Mouse (Mus musculus): ENCODE data around the gene Gm20388. TPM values are rescaled to one million over a fixed set of nuclear protein-coding genes. Genes with fewer than 3 reads are reported as not detected.

The Gm20388 gene
- total and polyA plus RNA-seq, 2 experiments from 2014 or later, result 51.3 TPM; not detected in 1

DNA sequence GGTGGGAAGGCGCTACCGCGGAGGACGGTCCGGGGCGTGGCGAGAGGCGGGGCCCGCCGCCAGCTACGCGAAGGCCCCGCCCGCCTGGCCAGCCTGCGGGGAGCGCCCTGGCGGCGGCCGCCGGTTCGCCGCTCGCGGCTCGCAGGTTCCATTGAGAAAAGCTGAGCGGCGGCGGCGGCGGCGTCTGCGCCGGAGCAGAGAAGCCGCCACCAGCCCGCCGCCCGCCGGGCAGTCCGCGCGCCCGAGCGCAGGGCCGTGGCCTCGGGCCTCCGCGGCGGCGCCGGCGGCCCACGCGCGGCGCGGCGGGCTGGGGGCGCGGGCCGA is 2371.4 kb downstream of the Gm20388 start, which contains the start of gene Zfpm1:
TSS of gene Zfpm1 (plus strand) at position 107 of the 324 bp plus-strand sequence.
- no peak for TF ChIP-seq CTCF (IDR thresholded peaks at IDR 0.05; ENCODE audit: low read depth)
- ATAC-seq (no peak), DNase-seq (no peak)
- no peaks in the 10 kb centered on the region for H3K9me3 ChIP-seq (ENCODE audit: low read length)
- H3K4me3 ChIP-seq (ENCODE audit: low read depth, low read length), result peak within 1 kb of the TSS; percentile 58
- H3K4me2 ChIP-seq (ENCODE audit: low read depth), result peak within 1 kb of the TSS; percentile 98
- 0 out of 2 replicates have a peak, but pooled peaks cover 14% of the 10 kb centered on the region for H3K4me1 ChIP-seq (ENCODE audit: insufficient read depth)
- peaks cover 8% of the 10 kb centered on the region; the same call in 1 of the 2 replicates for H3K27me3 ChIP-seq (ENCODE audit: insufficient read depth, low read length)
- H3K9ac ChIP-seq, result peak within 1 kb of the TSS; percentile 65
- peak within 1 kb of the TSS; percentile 50 for H3K27ac ChIP-seq (ENCODE audit: low read depth, low read length)
- no peaks in the 10 kb centered on the region for H3K36me3 ChIP-seq (ENCODE audit: insufficient read depth)
- under 1% methylated on average over 42 of the region's 60 CpGs for WGBS

DNA sequence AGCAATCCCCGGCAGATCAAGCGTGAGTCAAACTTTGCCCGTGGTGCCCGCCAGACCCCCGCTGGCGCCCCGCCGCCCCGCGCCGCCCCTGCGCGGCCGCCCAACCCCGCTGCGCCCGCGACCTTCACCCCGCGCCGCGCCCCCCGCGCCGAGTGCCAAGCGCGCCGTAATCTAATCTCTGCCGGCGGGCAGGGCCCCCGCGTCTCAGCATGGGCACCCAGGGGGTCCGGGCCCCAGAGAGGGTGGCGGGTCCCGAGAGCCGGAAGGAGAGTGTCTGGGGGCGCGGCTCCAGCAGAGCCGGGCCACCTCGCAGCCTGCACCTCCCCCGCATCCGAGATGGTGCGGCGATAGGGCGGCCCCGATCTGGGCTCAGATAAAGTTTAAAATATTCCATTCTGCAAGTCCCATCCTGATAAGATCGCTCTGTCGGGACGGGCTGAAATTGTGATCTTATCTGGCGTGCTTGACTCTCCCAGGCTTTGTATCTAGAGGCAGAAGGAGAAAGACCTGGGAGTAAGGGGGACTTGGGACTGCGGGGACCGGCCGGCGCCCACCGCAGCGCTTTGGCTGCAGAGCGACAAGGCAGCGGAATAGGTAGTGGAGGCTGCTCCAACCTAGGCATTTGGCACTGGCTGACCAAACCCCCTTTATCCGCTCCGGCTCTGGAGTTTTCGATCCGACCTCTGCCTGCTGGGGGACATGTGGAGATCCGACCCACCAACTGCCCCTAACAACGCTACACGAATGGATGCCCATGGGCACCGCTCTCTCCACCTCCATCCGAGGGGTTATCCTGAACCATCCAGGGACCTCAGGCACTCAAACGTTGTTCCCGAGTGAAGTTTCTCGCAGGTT is 2372.1 kb downstream of the Gm20388 start:
- H3K4me2 ChIP-seq (ENCODE audit: low read depth), result peak overlapping the region; percentile 98
- H3K4me3 ChIP-seq (ENCODE audit: low read depth, low read length), result peak overlapping the region; percentile 58
- peaks cover 8% of the 10 kb centered on the region; the same call in 1 of the 2 replicates for H3K27me3 ChIP-seq (ENCODE audit: insufficient read depth, low read length)
- no peaks in the 10 kb centered on the region for H3K9me3 ChIP-seq (ENCODE audit: low read length)
- H3K27ac ChIP-seq (ENCODE audit: low read depth, low read length), result 0 out of 2 replicates have a peak overlapping the region, but pooled peaks have one; percentile 35
- ATAC-seq (no peak), DNase-seq (no peak)
- H3K36me3 ChIP-seq (ENCODE audit: insufficient read depth), result no peaks in the 10 kb centered on the region
- peak overlapping the region; percentile 65 for H3K9ac ChIP-seq
- H3K4me1 ChIP-seq (ENCODE audit: insufficient read depth), result 0 out of 2 replicates have a peak, but pooled peaks cover 14% of the 10 kb centered on the region
- WGBS, result under 1% methylated on average over 64 of the region's 70 CpGs
- TF ChIP-seq CTCF (IDR thresholded peaks at IDR 0.05; ENCODE audit: low read depth), result no peak

DNA sequence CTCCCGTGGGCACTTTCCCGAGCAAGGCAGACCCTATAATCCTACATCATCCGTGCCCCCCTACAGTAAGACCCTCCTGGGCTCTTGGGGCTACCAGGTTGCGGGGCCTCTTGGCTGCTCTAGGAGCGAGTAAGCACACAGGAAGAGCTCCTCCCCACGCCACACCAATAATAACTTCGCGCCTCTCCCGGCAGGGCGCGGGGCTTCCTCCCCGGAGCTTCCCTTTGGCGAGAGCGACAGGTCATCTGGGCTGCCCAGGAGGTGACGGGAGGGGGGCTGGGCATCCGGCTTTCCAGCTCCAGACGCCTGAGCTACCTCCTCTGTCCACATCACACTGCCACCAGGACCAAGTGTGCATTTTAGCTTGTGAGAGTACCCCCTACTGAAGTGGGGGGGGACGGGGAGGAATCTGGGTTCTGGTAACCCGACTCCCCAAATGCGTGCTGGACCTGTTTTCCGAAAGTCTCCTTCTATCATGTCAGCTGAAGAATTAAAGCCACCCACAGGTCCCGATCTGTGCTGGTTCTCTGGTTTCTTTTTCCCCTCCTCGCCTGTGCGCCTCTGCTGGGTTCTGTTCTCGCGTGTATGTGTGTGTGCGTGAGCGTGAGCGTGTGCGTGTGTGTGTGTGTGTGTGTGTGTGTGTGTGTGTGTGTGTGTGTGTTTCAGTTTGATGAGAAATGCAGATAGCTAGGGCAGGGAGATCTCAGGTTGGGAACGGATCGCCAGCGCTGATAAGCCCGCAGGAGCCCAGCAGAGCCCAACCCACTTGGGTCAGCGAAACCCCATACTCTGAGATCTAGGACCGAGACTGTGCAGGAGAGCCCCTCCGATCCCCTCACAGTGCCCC is 2372.9 kb downstream of the Gm20388 start:
- no peak for TF ChIP-seq CTCF (IDR thresholded peaks at IDR 0.05; ENCODE audit: low read depth)
- DNase-seq, result peak; percentile 69

DNA sequence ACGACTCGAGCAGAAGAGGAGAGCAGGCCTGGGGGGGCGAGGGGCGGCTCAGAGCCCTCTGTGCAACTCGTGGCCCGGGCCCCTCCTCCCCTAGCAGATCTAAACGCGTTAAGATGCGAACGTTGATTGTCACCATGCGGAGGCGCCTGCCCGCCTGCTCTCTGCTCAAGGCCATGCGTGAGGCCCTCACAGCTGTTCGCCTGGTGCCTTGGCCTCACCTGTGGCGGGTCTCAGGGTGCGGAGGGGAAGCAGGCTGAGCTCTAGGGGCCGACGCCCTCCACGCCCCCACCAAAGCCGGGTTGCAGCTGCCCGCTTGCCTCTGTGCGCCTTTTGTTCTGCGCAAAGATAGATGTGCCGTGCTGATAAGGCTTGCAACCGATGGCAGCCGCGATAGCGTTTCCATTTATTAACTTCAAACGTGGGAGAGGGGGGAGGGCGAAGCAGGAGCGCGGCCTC is 2373.6 kb downstream of the Gm20388 start:
- peak; percentile 55; the same call in 1 of the 2 replicates for TF ChIP-seq CTCF (IDR thresholded peaks at IDR 0.05; ENCODE audit: low read depth)
- peak; percentile 12; the same call in 1 of the 2 replicates for ATAC-seq
- peak overlapping the region; percentile 98 for H3K4me2 ChIP-seq (ENCODE audit: low read depth)
- 2% methylated on average over 33 of the region's 33 CpGs for WGBS
- peak overlapping the region; percentile 58 for H3K4me3 ChIP-seq (ENCODE audit: low read depth, low read length)
- H3K9me3 ChIP-seq (ENCODE audit: low read length), result no peaks in the 10 kb centered on the region
- 0 out of 2 replicates have a peak, but pooled peaks cover 14% of the 10 kb centered on the region for H3K4me1 ChIP-seq (ENCODE audit: insufficient read depth)
- DNase-seq, result peak; percentile 77
- H3K9ac ChIP-seq, result peak overlapping the region; percentile 65
- no peaks in the 10 kb centered on the region for H3K36me3 ChIP-seq (ENCODE audit: insufficient read depth)
- peaks cover 8% of the 10 kb centered on the region; the same call in 1 of the 2 replicates for H3K27me3 ChIP-seq (ENCODE audit: insufficient read depth, low read length)
- peak overlapping the region; percentile 64 for H3K27ac ChIP-seq (ENCODE audit: low read depth, low read length)

More for the DNA sequence above, 2372.9 kb downstream of the Gm20388 start:
- Histone ChIP-seq H3K9me3 (ENCODE audit: low read length) (no peaks in the 10 kb centered on the region), H3K27me3 (ENCODE audit: insufficient read depth, low read length) (peaks cover 8% of the 10 kb centered on the region; the same call in 1 of the 2 replicates), H3K27ac (ENCODE audit: low read depth, low read length) (peak overlapping the region; percentile 64; the same call in 1 of the 2 replicates), H3K4me3 (ENCODE audit: low read depth, low read length) (peak overlapping the region; percentile 58), H3K9ac (peak overlapping the region; percentile 65), H3K36me3 (ENCODE audit: insufficient read depth) (no peaks in the 10 kb centered on the region), H3K4me1 (ENCODE audit: insufficient read depth) (0 out of 2 replicates have a peak, but pooled peaks cover 14% of the 10 kb centered on the region), H3K4me2 (ENCODE audit: low read depth) (peak overlapping the region; percentile 98)
- ATAC-seq, result peak; percentile 17; the same call in 1 of the 2 replicates
- WGBS, result 1% methylated on average over 37 of the region's 37 CpGs

- H3K4me2 ChIP-seq (ENCODE audit: low read depth), result peak overlapping the region; percentile 98
- peak overlapping the region; percentile 58 for H3K4me3 ChIP-seq (ENCODE audit: low read depth, low read length)
- 0 out of 2 replicates have a peak, but pooled peaks cover 14% of the 10 kb centered on the region for H3K4me1 ChIP-seq (ENCODE audit: insufficient read depth)
- ATAC-seq (no peak), DNase-seq (no peak)
- H3K27ac ChIP-seq (ENCODE audit: low read depth, low read length), result peak overlapping the region; percentile 64
- peak overlapping the region; percentile 65 for H3K9ac ChIP-seq
- peaks cover 8% of the 10 kb centered on the region; the same call in 1 of the 2 replicates for H3K27me3 ChIP-seq (ENCODE audit: insufficient read depth, low read length)
- H3K36me3 ChIP-seq (ENCODE audit: insufficient read depth), result no peaks in the 10 kb centered on the region
- H3K9me3 ChIP-seq (ENCODE audit: low read length), result no peaks in the 10 kb centered on the region
- TF ChIP-seq CTCF (IDR thresholded peaks at IDR 0.05; ENCODE audit: low read depth), result no peak
- WGBS, result 8% methylated on average over 21 of the region's 21 CpGs
Measured at GRCm38 (mm10) chr8:122284659-122285261, 2374.1 kb downstream of the Gm20388 start.

GRCm38 (mm10) chr8:122285727-122286126 is 2375.1 kb downstream of the Gm20388 start:
- WGBS, result 68% methylated on average over 6 of the region's 6 CpGs
- Histone ChIP-seq H3K9ac (no peak overlapping the region), H3K27ac (ENCODE audit: low read depth, low read length) (no peak overlapping the region), H3K9me3 (ENCODE audit: low read length) (no peaks in the 10 kb centered on the region), H3K27me3 (ENCODE audit: insufficient read depth, low read length) (peaks cover 8% of the 10 kb centered on the region; the same call in 1 of the 2 replicates), H3K4me3 (ENCODE audit: low read depth, low read length) (no peak overlapping the region), H3K4me2 (ENCODE audit: low read depth) (no peak overlapping the region), H3K36me3 (ENCODE audit: insufficient read depth) (no peaks in the 10 kb centered on the region), H3K4me1 (ENCODE audit: insufficient read depth) (0 out of 2 replicates have a peak, but pooled peaks cover 14% of the 10 kb centered on the region)
- ATAC-seq (no peak), DNase-seq (no peak)
- no peak for TF ChIP-seq CTCF (IDR thresholded peaks at IDR 0.05; ENCODE audit: low read depth)

All from forebrain, postnatal 0 days (tissue).